21 mouse cellular contexts compared by ENCODE assay signal in the genomic region with DNA sequence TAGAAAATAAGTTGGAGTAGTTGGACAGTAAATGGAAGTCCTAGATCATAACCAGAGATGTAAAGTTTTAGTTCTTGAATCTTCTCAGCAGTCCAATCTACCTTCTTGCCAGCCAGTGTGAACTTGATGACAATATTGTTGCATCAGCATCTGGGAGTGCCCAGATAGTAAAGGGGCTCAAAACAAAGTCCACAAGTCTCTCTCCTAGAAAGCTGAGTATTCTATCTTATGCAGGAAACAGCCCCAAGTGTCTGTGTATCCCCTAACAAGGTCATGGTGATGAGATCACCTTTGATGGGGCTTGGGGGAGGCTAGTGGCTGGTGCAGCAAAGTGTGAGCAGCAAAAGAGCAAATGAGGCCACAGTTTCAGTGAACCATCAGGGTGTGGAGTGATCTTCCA.
A peak's percentile ranks its signal among the peaks of the same experiment; 100 is the strongest.
DNase-seq lines count a peak whose midpoint lies in the region; ATAC-seq and TF ChIP-seq lines count a peak whose summit lies in the region.
"Had no signal": no experiment of that assay in that cellular context is flagged by ENCODE, and none has a peak within 500 bp of the region (broad histone marks: within the 10 kb centered on the region; RNA-seq: fewer than 3 reads in every experiment).

No protein-coding gene starts in this region.

- peak; percentile 43; the same call in 1 of the 2 replicates for ATAC-seq in intestine, embryonic 15.5 days
- ATAC-seq in intestine, embryonic 16.5 days = peak; percentile 73
- peak; percentile 85 for ATAC-seq in intestine, postnatal 0 days
- no peak for ATAC-seq in granulocyte monocyte progenitor cell, adult 5-6 weeks (replicated peaks; ENCODE audit: poor library complexity, severe bottlenecking)
- ATAC-seq: activated CD4-positive, CD25-positive, alpha-beta regulatory T cell, adult 4 months; CD4-positive, CD25-positive, alpha-beta regulatory T cell, adult 4 months; Patski had no signal

- H3K9me3 ChIP-seq in intestine, embryonic 15.5 days = no peaks in the 10 kb centered on the region
- H3K9me3 ChIP-seq in intestine, embryonic 16.5 days (ENCODE audit: control insufficient read depth, low read length) = peaks cover 4% of the 10 kb centered on the region; the same call in 1 of the 2 replicates
- H3K9me3 ChIP-seq in intestine, postnatal 0 days (ENCODE audit: control insufficient read depth) = no peaks in the 10 kb centered on the region

- H3K36me3 ChIP-seq in intestine, embryonic 15.5 days = no peaks in the 10 kb centered on the region
- H3K36me3 ChIP-seq in intestine, embryonic 16.5 days (ENCODE audit: control insufficient read depth, insufficient read depth, low read length) = no peaks in the 10 kb centered on the region
- no peaks in the 10 kb centered on the region for H3K36me3 ChIP-seq in intestine, postnatal 0 days (ENCODE audit: control insufficient read depth, insufficient read depth)
- H3K36me3 ChIP-seq: G1E had no signal

- no peak overlapping the region for H3K4me2 ChIP-seq in intestine, embryonic 15.5 days (replicated peaks)
- H3K4me2 ChIP-seq in intestine, embryonic 16.5 days (ENCODE audit: low read depth, low read length) = no peak overlapping the region
- H3K4me2 ChIP-seq in intestine, postnatal 0 days (replicated peaks; ENCODE audit: low read depth) = no peak overlapping the region

- no peak for DNase-seq in lung, postnatal 36 days
- no peak for DNase-seq in B cell, adult 2 months
- DNase-seq: adrenal gland, adult 2 months; adrenal gland, adult 8-10 months; adrenal gland, postnatal 10 days; adrenal gland, postnatal 14 days; adrenal gland, postnatal 25 days; adrenal gland, postnatal 36 days; cerebellum, adult 11 months; cerebellum, adult 11-12 months; cerebellum, adult 18-20 months; cerebellum, adult 2 months had no signal

- H3K4me3 ChIP-seq in intestine, embryonic 15.5 days (replicated peaks) = no peak overlapping the region
- no peak overlapping the region for H3K4me3 ChIP-seq in intestine, embryonic 16.5 days (ENCODE audit: low read length)
- H3K4me3 ChIP-seq in intestine, postnatal 0 days (ENCODE audit: low read depth, low read length) = no peak overlapping the region

- no peak overlapping the region for H3K9ac ChIP-seq in intestine, embryonic 15.5 days
- H3K9ac ChIP-seq in intestine, embryonic 16.5 days (ENCODE audit: low read depth, low read length) = no peak overlapping the region
- H3K9ac ChIP-seq in intestine, postnatal 0 days (ENCODE audit: low read depth, low read length) = no peak overlapping the region

- H3K4me1 ChIP-seq in intestine, embryonic 15.5 days (replicated peaks) = no peaks in the 10 kb centered on the region
- H3K4me1 ChIP-seq in intestine, embryonic 16.5 days (ENCODE audit: control insufficient read depth, insufficient read depth, low read length) = no peaks in the 10 kb centered on the region
- H3K4me1 ChIP-seq in intestine, postnatal 0 days (replicated peaks; ENCODE audit: control insufficient read depth, insufficient read depth, low read length) = no peaks in the 10 kb centered on the region

- no peaks in the 10 kb centered on the region for H3K27me3 ChIP-seq in intestine, embryonic 15.5 days (replicated peaks)
- no peaks in the 10 kb centered on the region for H3K27me3 ChIP-seq in intestine, embryonic 16.5 days (replicated peaks; ENCODE audit: control insufficient read depth, insufficient read depth, low read length)
- no peaks in the 10 kb centered on the region for H3K27me3 ChIP-seq in intestine, postnatal 0 days (replicated peaks; ENCODE audit: control insufficient read depth, insufficient read depth, low read length)
- H3K27me3 ChIP-seq: CH12.LX, Patski had no signal

- TF ChIP-seq CTCF in intestine, postnatal 0 days (IDR thresholded peaks at IDR 0.05; ENCODE audit: low read depth) = no peak

- H3K27ac ChIP-seq in intestine, embryonic 15.5 days = no peak overlapping the region
- H3K27ac ChIP-seq in intestine, embryonic 16.5 days (ENCODE audit: low read length) = no peak overlapping the region
- H3K27ac ChIP-seq in intestine, postnatal 0 days (ENCODE audit: low read depth, low read length) = no peak overlapping the region
